In the genomic region with DNA sequence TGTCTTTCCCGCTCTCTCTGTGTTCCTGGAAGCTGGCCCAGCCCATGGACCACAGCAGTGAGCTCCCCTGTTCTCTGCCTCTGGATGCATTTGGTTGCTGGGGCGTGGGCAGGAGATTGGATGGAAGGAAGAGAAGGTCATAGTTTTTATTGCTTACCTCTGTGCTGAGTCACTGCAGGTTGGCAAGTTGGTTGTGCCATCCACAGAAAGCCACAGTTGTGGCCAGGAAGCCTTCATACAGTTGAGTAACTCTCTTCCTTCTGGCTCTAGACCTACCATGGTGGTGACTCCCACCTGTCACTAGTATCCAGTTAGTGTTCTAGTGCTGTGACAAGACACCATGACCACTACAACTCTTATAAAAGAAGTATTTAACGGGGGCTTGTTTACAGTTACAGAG, we compare ENCODE assay signal across 23 mouse cellular contexts. TPM values are rescaled to one million over a fixed set of nuclear protein-coding genes. Genes with fewer than 3 reads are reported as not detected.
DNase-seq lines count a peak whose midpoint lies in the region; ATAC-seq and TF ChIP-seq lines count a peak whose summit lies in the region.
"Had no signal": no experiment of that assay in that cellular context is flagged by ENCODE, and none has a peak within 500 bp of the region (broad histone marks: within the 10 kb centered on the region; RNA-seq: fewer than 3 reads in every experiment).

No protein-coding gene starts in this region.

- no peak for TF ChIP-seq EP300 in heart, adult 2 months (IDR thresholded peaks at IDR 0.05; ENCODE audit: insufficient read depth, low read depth, low read length)

- no peak overlapping the region for H3K4me3 ChIP-seq in heart, adult 2 months
- peak overlapping the region; percentile 49 for H3K4me3 ChIP-seq in bone marrow, adult 2 months (replicated peaks; ENCODE audit: control insufficient read depth, low read depth, low read length)
- H3K4me3 ChIP-seq: embryonic facial prominence, embryonic 13.5 days; forebrain, embryonic 12.5 days; heart, embryonic 15.5 days; hindbrain, embryonic 10.5 days; hindbrain, embryonic 15.5 days had no signal

- peak; percentile 69 for DNase-seq in heart, adult 11 months
- no peak for DNase-seq in heart, adult 2 months
- no peak for DNase-seq in kidney, postnatal 25 days
- no peak for DNase-seq in right cerebral cortex, adult 2 months (ENCODE audit: low spot score in 2 of 2)
- DNase-seq: B cell, adult 2 months; cerebellum, adult 11 months; cerebellum, adult 8-10 months; cerebellum, postnatal 25 days; gastrocnemius, postnatal 25 days; heart, adult 18-20 months; heart, postnatal 14 days had no signal

- peak; percentile 99 for ATAC-seq in granulocyte monocyte progenitor cell, adult 5-6 weeks (replicated peaks; ENCODE audit: poor library complexity, severe bottlenecking)
- peak; percentile 58; the same call in 1 of the 2 replicates for ATAC-seq in neutrophil, adult 5-6 weeks (ENCODE audit: extremely low read depth, insufficient number of reproducible peaks, low FRiP score, poor library complexity, severe bottlenecking)
- ATAC-seq: CD4-positive, CD25-positive, alpha-beta regulatory T cell, adult 4 months; forebrain, embryonic 16.5 days; intestine, postnatal 0 days had no signal

- H3K4me1 ChIP-seq in heart, adult 2 months (ENCODE audit: control insufficient read depth, insufficient read depth, low read length), result no peaks in the 10 kb centered on the region
- no peaks in the 10 kb centered on the region; the same call in 1 of the 2 replicates for H3K4me1 ChIP-seq in bone marrow, adult 2 months (ENCODE audit: control insufficient read depth, insufficient read depth, low read length)
- H3K4me1 ChIP-seq: embryonic facial prominence, embryonic 13.5 days; hindbrain, embryonic 15.5 days had no signal

- TF ChIP-seq CTCF in heart, adult 2 months (IDR thresholded peaks at IDR 0.05), result no peak
- no peak for TF ChIP-seq CTCF in bone marrow, adult 2 months (IDR thresholded peaks at IDR 0.05; ENCODE audit: control insufficient read depth, insufficient read depth, low read length)

- H3K36me3 ChIP-seq in heart, adult 2 months (ENCODE audit: control insufficient read depth, insufficient read depth, low read length), result no peaks in the 10 kb centered on the region
- H3K36me3 ChIP-seq: embryonic facial prominence, embryonic 13.5 days; forebrain, embryonic 12.5 days; G1E; heart, embryonic 15.5 days; hindbrain, embryonic 10.5 days; hindbrain, embryonic 15.5 days had no signal

- 87% methylated on average over 3 of the region's 3 CpGs for WGBS in heart, adult 2 months
- WGBS in bone marrow, adult 2 months, result 41% methylated on average over 3 of the region's 3 CpGs

- intact Hi-C loops in heart, adult 2 months (cut with DNase I), result no loop called here

- H3K79me2 ChIP-seq in heart, adult 2 months (replicated peaks; ENCODE audit: control insufficient read depth, insufficient read depth, low read length), result no peaks in the 10 kb centered on the region

- TF ChIP-seq POLR2A in heart, adult 2 months (IDR thresholded peaks at IDR 0.05; ENCODE audit: insufficient read depth, low read depth, low read length), result no peak
- no peak for TF ChIP-seq POLR2A in bone marrow, adult 2 months (IDR thresholded peaks at IDR 0.05; ENCODE audit: borderline replicate concordance, control insufficient read depth, low read depth, low read length)

- no peaks in the 10 kb centered on the region for H3K27me3 ChIP-seq in heart, adult 2 months (ENCODE audit: control insufficient read depth, insufficient read depth, low read length)
- H3K27me3 ChIP-seq: embryonic facial prominence, embryonic 13.5 days; heart, embryonic 15.5 days; hindbrain, embryonic 15.5 days had no signal

- H3K27ac ChIP-seq in heart, adult 2 months, result no peak overlapping the region
- H3K27ac ChIP-seq in bone marrow, adult 2 months (ENCODE audit: control insufficient read depth, insufficient read depth, low read depth, low read length, poor library complexity), result peak overlapping the region; percentile 38; the same call in 1 of the 2 replicates
- H3K27ac ChIP-seq: embryonic facial prominence, embryonic 13.5 days; forebrain, embryonic 12.5 days; heart, embryonic 15.5 days; hindbrain, embryonic 10.5 days; hindbrain, embryonic 15.5 days had no signal

- H3K9ac ChIP-seq in heart, adult 2 months (ENCODE audit: low read depth, low read length), result no peak overlapping the region
- H3K9ac ChIP-seq: embryonic facial prominence, embryonic 13.5 days; forebrain, embryonic 12.5 days; heart, embryonic 15.5 days; hindbrain, embryonic 15.5 days had no signal

RNA-seq across cellular contexts. Expression of a gene that starts 11.1 kb away (rescaled TPM):
- 100 to 1,000 TPM; 180 to 214 TPM for total RNA-seq in heart, adult 2 months (2021)
- 167 and 286 TPM in 2 replicates for polyA plus RNA-seq in heart, adult 2 months (2012; rRNA removed)
- polyA plus RNA-seq in bone marrow, adult 2 months (2011; ENCODE audit: insufficient read depth, insufficient read length, low replicate concordance, missing spikeins), result 18.0 and 62.4 TPM in 2 replicates
- total RNA-seq in granulocyte monocyte progenitor cell, adult 5-6 weeks (2014; fragmentation: Nextera tagmentation), result 11.1 and 19.4 TPM in 2 replicates
- total RNA-seq in granulocyte monocyte progenitor cell, adult 5-6 weeks (2017), result 12.9 and 16.2 TPM in 2 replicates
- total RNA-seq in neutrophil, adult 5-6 weeks (2017), result 21.6 and 24.4 TPM in 2 replicates

RNA-seq across cellular contexts. Expression of a gene that starts 46.1 kb away (rescaled TPM):
- 10 to 100 TPM; 53.3 to 63.2 TPM for total RNA-seq in heart, adult 2 months (2021)
- polyA plus RNA-seq in heart, adult 2 months (2012; rRNA removed), result 31.8 and 52.8 TPM in 2 replicates
- 18.9 and 24.3 TPM in 2 replicates for polyA plus RNA-seq in bone marrow, adult 2 months (2011; ENCODE audit: insufficient read depth, insufficient read length, low replicate concordance, missing spikeins)
- 37.3 and 42.0 TPM in 2 replicates for total RNA-seq in granulocyte monocyte progenitor cell, adult 5-6 weeks (2014; fragmentation: Nextera tagmentation)
- 38.3 and 43.1 TPM in 2 replicates for total RNA-seq in granulocyte monocyte progenitor cell, adult 5-6 weeks (2017)
- total RNA-seq in neutrophil, adult 5-6 weeks (2017), result 21.7 and 26.0 TPM in 2 replicates
